Mouse (Mus musculus): ENCODE measurements around the gene Ppp2r5d. TPM values are rescaled to one million over a fixed set of nuclear protein-coding genes. Genes with fewer than 3 reads are reported as not detected.

The Ppp2r5d gene
- total RNA-seq, 1 experiment, result 73.0 TPM

- in situ Hi-C loops (cut with MboI; ENCODE audit: low sequenced_read_pairs in 2 of 2, unreplicated experiment in 2 of 2), result no loop called here
- no peak overlapping the region for H3K4me3 ChIP-seq (ENCODE audit: insufficient read depth in 1 of 2, low read depth in 1 of 2, low read length in 2 of 2, poor library complexity in 1 of 2, severe bottlenecking in 1 of 2)
- no peak overlapping the region for H3K9ac ChIP-seq (ENCODE audit: insufficient read depth, low read depth, low read length, poor library complexity, severe bottlenecking)
- TF ChIP-seq ZNF384 (IDR thresholded peaks at IDR 0.05; ENCODE audit: low read depth, low read length) (no peak), CHD2 (IDR thresholded peaks at IDR 0.05; ENCODE audit: low read depth, low read length) (no peak), ZC3H11A (IDR thresholded peaks at IDR 0.05; ENCODE audit: borderline replicate concordance, low read depth, low read length) (no peak), MAFK (IDR thresholded peaks at IDR 0.05; ENCODE audit: insufficient read depth, low read depth, low read length) (no peak), HCFC1 (IDR thresholded peaks at IDR 0.05; ENCODE audit: borderline replicate concordance, insufficient read depth, low read length) (no peak)
- peaks cover 6% of the 10 kb centered on the region; the same call in 1 of the 2 replicates for H3K36me3 ChIP-seq (ENCODE audit: control insufficient read depth, insufficient read depth, low read length, poor library complexity, severe bottlenecking)
- no peaks in the 10 kb centered on the region for H3K9me3 ChIP-seq (ENCODE audit: control insufficient read depth, insufficient read depth, low read depth, low read length)
- no peak for DNase-seq (ENCODE audit: low read depth, low spot score)
- peaks cover 0 to 2% of the 10 kb centered on the region in 2 experiments; a peak in 2 of 4 replicates for H3K4me1 ChIP-seq (ENCODE audit: control insufficient read depth in 2 of 2, insufficient read depth in 2 of 2, low read length in 2 of 2, poor library complexity in 1 of 2)
- no peak overlapping the region for H3K27ac ChIP-seq (ENCODE audit: insufficient read depth, low read depth, low read length, poor library complexity, severe bottlenecking)
Observed at GRCm38 (mm10) chr17:46725731-46726645, 21.1 kb upstream of the Ppp2r5d start.

- Histone ChIP-seq H3K36me3 (ENCODE audit: control insufficient read depth, insufficient read depth, low read length, poor library complexity, severe bottlenecking) (peaks cover 6% of the 10 kb centered on the region; the same call in 1 of the 2 replicates), H3K4me1 (ENCODE audit: control insufficient read depth in 2 of 2, insufficient read depth in 2 of 2, low read length in 2 of 2, poor library complexity in 1 of 2) (peaks cover 0 to 2% of the 10 kb centered on the region in 2 experiments; a peak in 2 of 4 replicates), H3K27ac (ENCODE audit: insufficient read depth, low read depth, low read length, poor library complexity, severe bottlenecking) (no peak overlapping the region), H3K9ac (ENCODE audit: insufficient read depth, low read depth, low read length, poor library complexity, severe bottlenecking) (0 out of 2 replicates have a peak overlapping the region, but pooled peaks have one; percentile 40), H3K9me3 (ENCODE audit: control insufficient read depth, insufficient read depth, low read depth, low read length) (no peaks in the 10 kb centered on the region), H3K4me3 (ENCODE audit: insufficient read depth in 1 of 2, low read depth in 1 of 2, low read length in 2 of 2, poor library complexity in 1 of 2, severe bottlenecking in 1 of 2) (peak overlapping the region in 1 of 2 experiments; percentile 27; a peak in 2 of 4 replicates)
- TF ChIP-seq ZNF384 (IDR thresholded peaks at IDR 0.05; ENCODE audit: low read depth, low read length) (no peak), ZC3H11A (IDR thresholded peaks at IDR 0.05; ENCODE audit: borderline replicate concordance, low read depth, low read length) (no peak), MAFK (IDR thresholded peaks at IDR 0.05; ENCODE audit: insufficient read depth, low read depth, low read length) (no peak), CHD2 (IDR thresholded peaks at IDR 0.05; ENCODE audit: low read depth, low read length) (no peak), HCFC1 (IDR thresholded peaks at IDR 0.05; ENCODE audit: borderline replicate concordance, insufficient read depth, low read length) (no peak)
- no peak for DNase-seq (ENCODE audit: low read depth, low spot score)
- in situ Hi-C loops (cut with MboI; ENCODE audit: low sequenced_read_pairs in 2 of 2, unreplicated experiment in 2 of 2), result no loop called here
Observed at GRCm38 (mm10) chr17:46725273-46725672, 20.4 kb upstream of the Ppp2r5d start.

DNA sequence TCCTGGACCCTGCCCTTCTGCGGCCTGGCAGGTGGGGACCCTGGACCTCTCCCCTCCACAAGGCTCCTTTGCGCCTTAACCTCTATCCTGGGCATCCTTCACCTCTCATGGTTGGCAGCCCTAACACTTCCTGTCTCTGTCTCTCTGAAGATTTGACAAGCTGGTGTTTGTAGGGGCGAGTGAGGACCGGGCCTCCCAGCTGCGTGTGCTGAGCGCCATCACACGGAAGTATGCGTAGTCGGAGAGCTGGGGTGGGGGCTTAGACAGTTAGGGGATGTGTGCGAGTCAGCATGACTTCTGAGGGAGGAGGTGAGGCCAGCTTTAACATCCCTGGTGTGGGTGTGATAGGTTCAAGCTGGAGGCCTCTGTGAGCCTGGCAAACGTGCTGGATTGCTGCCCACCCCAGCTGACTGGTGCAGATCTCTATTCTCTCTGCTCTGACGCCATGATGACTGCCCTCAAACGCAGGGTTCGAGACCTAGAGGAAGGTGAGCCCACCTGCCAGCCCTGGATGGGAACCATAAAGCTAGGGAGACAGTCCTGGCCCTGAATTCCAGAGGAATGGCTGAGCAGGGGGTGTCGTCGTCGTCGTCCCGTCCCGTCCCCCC is 19.7 kb upstream of the Ppp2r5d start:
- peaks cover 0 to 2% of the 10 kb centered on the region in 2 experiments; a peak in 2 of 4 replicates for H3K4me1 ChIP-seq (ENCODE audit: control insufficient read depth in 2 of 2, insufficient read depth in 2 of 2, low read length in 2 of 2, poor library complexity in 1 of 2)
- no peak overlapping the region for H3K4me3 ChIP-seq (ENCODE audit: insufficient read depth in 1 of 2, low read depth in 1 of 2, low read length in 2 of 2, poor library complexity in 1 of 2, severe bottlenecking in 1 of 2)
- no peak overlapping the region for H3K27ac ChIP-seq (ENCODE audit: insufficient read depth, low read depth, low read length, poor library complexity, severe bottlenecking)
- H3K9me3 ChIP-seq (ENCODE audit: control insufficient read depth, insufficient read depth, low read depth, low read length), result no peaks in the 10 kb centered on the region
- in situ Hi-C loops (cut with MboI; ENCODE audit: low sequenced_read_pairs in 2 of 2, unreplicated experiment in 2 of 2), result no loop called here
- no peak overlapping the region; the same call in 1 of the 2 replicates for H3K9ac ChIP-seq (ENCODE audit: insufficient read depth, low read depth, low read length, poor library complexity, severe bottlenecking)
- peaks cover 6% of the 10 kb centered on the region; the same call in 1 of the 2 replicates for H3K36me3 ChIP-seq (ENCODE audit: control insufficient read depth, insufficient read depth, low read length, poor library complexity, severe bottlenecking)
- no peak for TF ChIP-seq MAFK (IDR thresholded peaks at IDR 0.05; ENCODE audit: insufficient read depth, low read depth, low read length)
- no peak for TF ChIP-seq CHD2 (IDR thresholded peaks at IDR 0.05; ENCODE audit: low read depth, low read length)
- no peak for DNase-seq (ENCODE audit: low read depth, low spot score)

DNA sequence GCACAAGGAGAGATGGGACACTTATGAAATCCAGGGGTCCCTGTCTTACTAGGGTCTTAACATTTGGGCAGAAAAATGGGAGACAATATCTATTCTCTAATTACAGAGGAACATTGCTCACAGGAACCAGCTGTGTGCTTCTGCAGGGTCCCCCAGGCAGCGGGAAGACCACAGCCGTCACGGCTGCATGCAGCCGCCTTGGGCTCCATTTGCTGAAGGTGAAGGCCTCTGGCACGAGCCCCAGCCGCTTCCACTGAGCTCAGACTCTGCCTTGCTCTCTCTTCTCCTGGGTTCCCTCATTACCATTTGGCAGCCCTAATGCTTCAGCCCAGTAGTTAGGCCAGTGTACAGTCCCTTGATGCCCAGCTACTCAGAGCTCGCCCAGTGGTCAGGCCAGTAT is 16.2 kb upstream of the Ppp2r5d start:
- Histone ChIP-seq H3K27ac (ENCODE audit: insufficient read depth, low read depth, low read length, poor library complexity, severe bottlenecking) (no peak overlapping the region), H3K36me3 (ENCODE audit: control insufficient read depth, insufficient read depth, low read length, poor library complexity, severe bottlenecking) (peaks cover 6% of the 10 kb centered on the region; the same call in 1 of the 2 replicates), H3K9me3 (ENCODE audit: control insufficient read depth, insufficient read depth, low read depth, low read length) (no peaks in the 10 kb centered on the region), H3K9ac (ENCODE audit: insufficient read depth, low read depth, low read length, poor library complexity, severe bottlenecking) (no peak overlapping the region), H3K4me1 (ENCODE audit: control insufficient read depth in 2 of 2, insufficient read depth in 2 of 2, low read length in 2 of 2, poor library complexity in 1 of 2) (no peaks in the 10 kb centered on the region; a peak in 1 of 4 replicates), H3K4me3 (ENCODE audit: insufficient read depth in 1 of 2, low read depth in 1 of 2, low read length in 2 of 2, poor library complexity in 1 of 2, severe bottlenecking in 1 of 2) (no peak overlapping the region)
- in situ Hi-C loops (cut with MboI; ENCODE audit: low sequenced_read_pairs in 2 of 2, unreplicated experiment in 2 of 2), result no loop called here
- DNase-seq (ENCODE audit: low read depth, low spot score), result no peak
- TF ChIP-seq CHD2 (IDR thresholded peaks at IDR 0.05; ENCODE audit: low read depth, low read length) (no peak), MAFK (IDR thresholded peaks at IDR 0.05; ENCODE audit: insufficient read depth, low read depth, low read length) (no peak)

All from ES-E14 (cell line).